Mouse (Mus musculus): ENCODE measurements at regions not wholly inside any gene's neighbourhood (a gene's known extent, or its start where the extent isn't known, plus 50 kb on each side); places are given as distances from the start of the nearest gene placed in this dataset.

DNA sequence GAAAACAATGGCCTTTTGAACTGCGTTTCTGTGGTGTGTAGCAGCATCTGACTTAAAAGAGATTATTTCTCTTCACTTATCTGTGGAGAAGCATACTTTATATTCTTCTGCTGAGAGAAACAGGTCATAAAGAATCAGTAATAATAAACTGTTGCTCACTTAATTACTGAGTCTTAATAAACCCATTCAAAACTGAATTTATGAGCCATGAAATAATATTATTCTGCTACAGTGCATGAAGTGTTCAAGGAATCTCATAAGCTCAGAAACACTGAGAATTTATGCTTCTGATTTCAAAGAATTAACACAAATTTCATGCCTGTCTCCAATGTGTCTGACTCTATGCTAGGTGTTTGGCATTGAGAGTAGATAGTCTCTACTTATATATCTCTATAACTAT lies 597.0 kb upstream of the Slit2 start:
- TF ChIP-seq MYOD1 (IDR thresholded peaks at IDR 0.05; ENCODE audit: control insufficient read depth in 1 of 3, insufficient read length in 2 of 3, low read depth in 2 of 3) (no peak), MYOG (IDR thresholded peaks at IDR 0.05; ENCODE audit: control insufficient read depth in 1 of 3, insufficient read depth in 1 of 3, insufficient read length in 2 of 3, low read depth in 2 of 3) (no peak), CEBPB (IDR thresholded peaks at IDR 0.05; ENCODE audit: insufficient read depth, poor library complexity, severe bottlenecking) (no peak), MAX (IDR thresholded peaks at IDR 0.05; ENCODE audit: low read depth) (no peak), USF1 (IDR thresholded peaks at IDR 0.05; ENCODE audit: low read depth) (no peak), E2F4 (IDR thresholded peaks at IDR 0.05; ENCODE audit: insufficient read depth) (no peak), POLR2AphosphoS2 (IDR thresholded peaks at IDR 0.05; ENCODE audit: insufficient read length, low read depth) (no peak), POLR2A (IDR thresholded peaks at IDR 0.05; ENCODE audit: insufficient read length, low read depth) (no peak), REST (IDR thresholded peaks at IDR 0.05; ENCODE audit: insufficient read depth, insufficient read length) (no peak), TCF3 (IDR thresholded peaks at IDR 0.05; ENCODE audit: insufficient read length, low read depth) (no peak), SRF (IDR thresholded peaks at IDR 0.05; ENCODE audit: control insufficient read depth, insufficient read length, low read depth) (no peak)
- Histone ChIP-seq H3K4me2 (ENCODE audit: low read depth) (no peak overlapping the region), H3K36me3 (ENCODE audit: control insufficient read depth, insufficient read depth) (no peaks in the 10 kb centered on the region), H3K4me3 (no peak overlapping the region), H3ac (ENCODE audit: control insufficient read depth, insufficient read length) (no peak overlapping the region), H3K27me3 (ENCODE audit: control insufficient read depth, insufficient read depth, insufficient read length) (no peaks in the 10 kb centered on the region), H3K79me2 (ENCODE audit: control insufficient read depth, insufficient read depth) (no peaks in the 10 kb centered on the region)

- H3K79me2 ChIP-seq (ENCODE audit: control insufficient read depth, insufficient read depth), result no peaks in the 10 kb centered on the region
- TF ChIP-seq MYOD1 (IDR thresholded peaks at IDR 0.05; ENCODE audit: control insufficient read depth in 1 of 3, insufficient read length in 2 of 3, low read depth in 2 of 3) (no peak), POLR2AphosphoS2 (IDR thresholded peaks at IDR 0.05; ENCODE audit: insufficient read length, low read depth) (no peak), CEBPB (IDR thresholded peaks at IDR 0.05; ENCODE audit: insufficient read depth, poor library complexity, severe bottlenecking) (no peak), TCF3 (IDR thresholded peaks at IDR 0.05; ENCODE audit: insufficient read length, low read depth) (no peak), MAX (IDR thresholded peaks at IDR 0.05; ENCODE audit: low read depth) (no peak), SRF (IDR thresholded peaks at IDR 0.05; ENCODE audit: control insufficient read depth, insufficient read length, low read depth) (no peak), E2F4 (IDR thresholded peaks at IDR 0.05; ENCODE audit: insufficient read depth) (no peak), POLR2A (IDR thresholded peaks at IDR 0.05; ENCODE audit: insufficient read length, low read depth) (no peak), TCF12 (IDR thresholded peaks at IDR 0.05; ENCODE audit: insufficient read depth, poor library complexity, severe bottlenecking) (no peak), MYOG (IDR thresholded peaks at IDR 0.05; ENCODE audit: control insufficient read depth in 1 of 3, insufficient read depth in 1 of 3, insufficient read length in 2 of 3, low read depth in 2 of 3) (no peak), REST (IDR thresholded peaks at IDR 0.05; ENCODE audit: insufficient read depth, insufficient read length) (no peak), USF1 (IDR thresholded peaks at IDR 0.05; ENCODE audit: low read depth) (no peak)
- no peaks in the 10 kb centered on the region for H3K36me3 ChIP-seq (ENCODE audit: control insufficient read depth, insufficient read depth)
- H3ac ChIP-seq (ENCODE audit: control insufficient read depth, insufficient read length), result no peak overlapping the region
- H3K4me3 ChIP-seq, result no peak overlapping the region
- H3K4me2 ChIP-seq (ENCODE audit: low read depth), result no peak overlapping the region
- no peaks in the 10 kb centered on the region for H3K27me3 ChIP-seq (ENCODE audit: control insufficient read depth, insufficient read depth, insufficient read length)
These were observed 596.2 kb upstream of the Slit2 start for GRCm38 (mm10) chr5:47386750-47387149.

- Histone ChIP-seq H3K27me3 (ENCODE audit: control insufficient read depth, insufficient read depth, insufficient read length) (no peaks in the 10 kb centered on the region), H3K36me3 (ENCODE audit: control insufficient read depth, insufficient read depth) (no peaks in the 10 kb centered on the region), H3K79me2 (ENCODE audit: control insufficient read depth, insufficient read depth) (no peaks in the 10 kb centered on the region), H3K4me3 (no peak overlapping the region), H3K4me2 (ENCODE audit: low read depth) (no peak overlapping the region), H3ac (ENCODE audit: control insufficient read depth, insufficient read length) (no peak overlapping the region)
- TF ChIP-seq E2F4 (IDR thresholded peaks at IDR 0.05; ENCODE audit: insufficient read depth) (no peak), POLR2AphosphoS2 (IDR thresholded peaks at IDR 0.05; ENCODE audit: insufficient read length, low read depth) (no peak), REST (IDR thresholded peaks at IDR 0.05; ENCODE audit: insufficient read depth, insufficient read length) (no peak), TCF12 (IDR thresholded peaks at IDR 0.05; ENCODE audit: insufficient read depth, poor library complexity, severe bottlenecking) (no peak), MYOG (IDR thresholded peaks at IDR 0.05; ENCODE audit: control insufficient read depth in 1 of 3, insufficient read depth in 1 of 3, insufficient read length in 2 of 3, low read depth in 2 of 3) (no peak), POLR2A (IDR thresholded peaks at IDR 0.05; ENCODE audit: insufficient read length, low read depth) (no peak), MAX (IDR thresholded peaks at IDR 0.05; ENCODE audit: low read depth) (no peak), TCF3 (IDR thresholded peaks at IDR 0.05; ENCODE audit: insufficient read length, low read depth) (no peak), MYOD1 (IDR thresholded peaks at IDR 0.05; ENCODE audit: control insufficient read depth in 1 of 3, insufficient read length in 2 of 3, low read depth in 2 of 3) (no peak), SRF (IDR thresholded peaks at IDR 0.05; ENCODE audit: control insufficient read depth, insufficient read length, low read depth) (no peak), CEBPB (IDR thresholded peaks at IDR 0.05; ENCODE audit: insufficient read depth, poor library complexity, severe bottlenecking) (no peak), USF1 (IDR thresholded peaks at IDR 0.05; ENCODE audit: low read depth) (no peak)
These were observed 592.2 kb upstream of the Slit2 start for GRCm38 (mm10) chr5:47390735-47391134.

DNA sequence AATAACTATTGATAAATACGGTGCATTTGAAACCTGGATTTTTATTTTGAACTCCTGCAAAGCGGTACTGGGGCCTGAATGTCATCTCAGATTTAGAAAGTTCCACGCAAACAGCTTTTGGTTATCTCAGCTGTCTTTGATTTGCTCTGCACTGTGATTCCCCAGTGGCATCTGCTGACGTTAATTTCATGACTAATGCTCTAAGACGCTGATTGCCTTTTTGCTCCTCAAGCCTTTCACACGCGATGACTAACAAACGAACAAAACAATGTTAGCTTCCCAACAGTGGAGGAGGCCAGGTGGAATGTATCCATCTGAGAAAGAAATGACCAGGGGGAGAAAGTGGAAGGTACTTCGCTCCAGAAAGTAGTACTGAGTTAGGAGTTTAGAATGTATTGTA lies 586.1 kb upstream of the Slit2 start:
- Histone ChIP-seq H3K27me3 (ENCODE audit: control insufficient read depth, insufficient read depth, insufficient read length) (no peaks in the 10 kb centered on the region), H3K4me2 (ENCODE audit: low read depth) (peak overlapping the region; percentile 7), H3K4me3 (no peak overlapping the region), H3K36me3 (ENCODE audit: control insufficient read depth, insufficient read depth) (no peaks in the 10 kb centered on the region), H3K79me2 (ENCODE audit: control insufficient read depth, insufficient read depth) (no peaks in the 10 kb centered on the region), H3ac (ENCODE audit: control insufficient read depth, insufficient read length) (no peak overlapping the region)
- peak in 1 of 3 experiments; percentile 24 for TF ChIP-seq MYOD1 (IDR thresholded peaks at IDR 0.05; ENCODE audit: control insufficient read depth in 1 of 3, insufficient read length in 2 of 3, low read depth in 2 of 3)
- no peak for TF ChIP-seq MYOG (IDR thresholded peaks at IDR 0.05; ENCODE audit: control insufficient read depth in 1 of 3, insufficient read depth in 1 of 3, insufficient read length in 2 of 3, low read depth in 2 of 3)

- H3K36me3 ChIP-seq (ENCODE audit: control insufficient read depth, insufficient read depth), result no peaks in the 10 kb centered on the region
- no peak overlapping the region for H3ac ChIP-seq (ENCODE audit: control insufficient read depth, insufficient read length)
- no peak for TF ChIP-seq TCF3 (IDR thresholded peaks at IDR 0.05; ENCODE audit: insufficient read length, low read depth)
- TF ChIP-seq REST (IDR thresholded peaks at IDR 0.05; ENCODE audit: insufficient read depth, insufficient read length), result no peak
- no peak for TF ChIP-seq SRF (IDR thresholded peaks at IDR 0.05; ENCODE audit: control insufficient read depth, insufficient read length, low read depth)
- no peak for TF ChIP-seq TCF12 (IDR thresholded peaks at IDR 0.05; ENCODE audit: insufficient read depth, poor library complexity, severe bottlenecking)
- no peaks in the 10 kb centered on the region for H3K79me2 ChIP-seq (ENCODE audit: control insufficient read depth, insufficient read depth)
- H3K4me2 ChIP-seq (ENCODE audit: low read depth), result no peak overlapping the region
- no peak overlapping the region for H3K4me3 ChIP-seq
- no peaks in the 10 kb centered on the region for H3K27me3 ChIP-seq (ENCODE audit: control insufficient read depth, insufficient read depth, insufficient read length)
These were observed 561.0 kb upstream of the Slit2 start for GRCm38 (mm10) chr5:47421916-47422315.
